Mouse (Mus musculus): ENCODE data around the gene Lgr4. TPM values are rescaled to one million over a fixed set of nuclear protein-coding genes. Genes with fewer than 3 reads are reported as not detected.
A peak's percentile ranks its signal among the peaks of the same experiment; 100 is the strongest.

Gene Lgr4
- total RNA-seq, 2 experiments from 2014 or later, result 22.1 to 23.0 TPM

DNA sequence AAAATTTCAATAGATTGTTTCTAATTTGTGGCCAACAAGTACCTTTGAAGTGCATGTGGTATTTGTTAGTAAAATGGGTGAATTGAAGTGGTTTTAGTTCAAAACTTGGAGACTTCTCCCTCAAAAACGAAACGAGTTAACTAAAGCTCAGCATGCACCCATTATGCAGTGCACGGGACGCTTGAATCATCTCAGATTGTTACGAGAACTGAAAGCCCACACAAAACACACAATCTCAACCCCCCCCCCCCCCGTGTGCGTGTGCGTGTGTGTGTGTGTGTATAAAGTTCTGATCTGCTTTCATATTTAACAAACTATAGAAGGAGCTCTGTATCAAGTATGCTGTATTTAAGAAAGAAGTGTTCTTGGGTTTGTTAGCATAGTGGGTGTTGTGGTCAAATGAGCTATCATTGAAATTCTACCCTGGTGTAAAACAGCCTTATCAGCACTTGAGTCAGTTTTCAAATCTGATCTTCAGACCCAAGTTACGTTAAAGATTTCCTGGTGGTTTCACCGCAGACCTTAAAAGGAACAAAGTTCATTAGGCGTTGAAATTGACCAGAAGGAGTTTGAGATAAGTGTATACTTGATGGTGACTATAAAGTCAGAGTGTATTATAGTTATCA lies 75.1 kb downstream of the Lgr4 start:
- intact Hi-C loops (cut with DNase I), result no loop called here
- no peak for DNase-seq (ENCODE audit: low spot score in 2 of 2)

DNA sequence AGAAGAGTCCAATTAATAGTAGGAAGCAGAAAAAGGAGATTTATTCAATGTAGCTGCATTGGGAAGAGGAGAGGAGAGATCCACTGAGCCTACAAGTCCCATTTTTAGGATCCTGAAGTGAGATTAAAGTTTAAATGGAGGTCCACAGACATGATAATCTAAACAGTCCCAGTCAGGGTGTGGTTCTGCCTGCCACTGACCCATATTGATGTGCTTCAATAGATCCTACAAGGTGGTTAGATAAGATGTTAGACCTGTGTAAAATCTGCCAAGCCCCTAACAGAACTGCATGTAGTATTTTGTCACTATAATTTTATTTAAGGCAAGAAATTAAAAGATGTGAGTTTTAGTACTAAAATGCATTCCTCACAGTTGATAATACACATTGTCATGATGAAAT lies 76.0 kb downstream of the Lgr4 start:
- intact Hi-C loops (cut with DNase I), result no loop called here
- DNase-seq (ENCODE audit: low spot score in 2 of 2), result no peak

DNA sequence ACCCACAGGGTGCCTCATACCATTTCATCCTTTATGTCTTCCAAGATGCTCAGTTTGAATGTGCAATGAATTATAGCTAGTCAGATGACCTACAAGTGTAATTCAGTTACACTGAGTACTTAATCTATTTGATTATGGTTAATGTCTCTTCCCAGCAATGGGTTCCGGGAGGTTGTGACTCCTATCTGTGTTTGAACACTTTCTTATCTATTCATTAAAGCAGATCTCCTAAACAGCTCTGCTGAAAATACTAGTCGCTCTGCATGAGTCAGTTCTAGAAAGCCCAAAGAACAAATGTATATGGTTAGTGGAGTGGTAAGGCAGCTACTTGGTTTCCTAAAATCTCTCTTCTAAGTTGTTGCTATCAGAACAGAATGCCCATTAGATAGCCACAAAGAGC lies 77.6 kb downstream of the Lgr4 start:
- DNase-seq (ENCODE audit: low spot score in 2 of 2), result no peak
- intact Hi-C loops (cut with DNase I), result loop anchor here (5.0 kb wide), 1 partner anchor 78 kb away; the partner anchor contains the start of gene Lgr4

DNA sequence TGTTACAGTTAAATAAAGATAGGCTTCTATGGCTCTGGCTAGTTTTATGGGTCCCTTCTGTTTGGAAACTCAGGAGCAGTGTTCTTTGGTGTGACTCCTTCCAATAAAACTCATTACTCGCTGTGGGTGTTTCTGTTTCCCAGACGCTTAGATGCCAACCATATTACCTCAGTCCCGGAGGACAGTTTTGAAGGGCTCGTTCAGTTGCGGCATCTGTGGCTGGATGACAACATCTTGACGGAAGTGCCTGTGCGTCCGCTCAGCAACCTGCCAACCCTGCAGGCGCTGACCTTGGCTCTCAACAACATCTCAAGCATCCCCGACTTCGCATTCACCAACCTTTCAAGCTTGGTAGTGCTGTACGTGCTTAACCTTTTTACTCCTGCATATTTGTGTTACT lies 79.0 kb downstream of the Lgr4 start:
- no peak for DNase-seq (ENCODE audit: low spot score in 2 of 2)
- intact Hi-C loops (cut with DNase I), result loop anchor here (5.0 kb wide), 1 partner anchor 79 kb away; the partner anchor contains the start of gene Lgr4

DNA sequence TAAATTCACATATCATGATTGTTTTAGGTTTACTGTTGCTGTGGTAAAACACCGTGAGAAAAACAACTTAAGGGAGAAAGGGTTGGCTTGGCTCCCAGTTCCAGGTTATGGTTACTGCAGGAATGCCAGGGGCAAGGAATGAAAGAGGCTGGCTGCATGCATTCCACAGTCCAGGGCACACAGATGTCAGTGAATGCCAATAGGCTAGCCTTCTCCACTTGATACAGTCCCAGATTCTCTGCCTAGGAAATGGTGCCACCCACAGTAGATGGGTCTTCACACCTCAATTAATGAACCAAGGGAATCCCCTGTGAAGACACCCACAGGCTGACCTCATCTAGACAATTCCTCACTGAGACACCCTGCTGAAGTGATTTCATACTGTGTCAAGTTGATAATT lies 87.2 kb downstream of the Lgr4 start:
- DNase-seq (ENCODE audit: low spot score in 2 of 2), result no peak
- intact Hi-C loops (cut with DNase I), result no loop called here

DNA sequence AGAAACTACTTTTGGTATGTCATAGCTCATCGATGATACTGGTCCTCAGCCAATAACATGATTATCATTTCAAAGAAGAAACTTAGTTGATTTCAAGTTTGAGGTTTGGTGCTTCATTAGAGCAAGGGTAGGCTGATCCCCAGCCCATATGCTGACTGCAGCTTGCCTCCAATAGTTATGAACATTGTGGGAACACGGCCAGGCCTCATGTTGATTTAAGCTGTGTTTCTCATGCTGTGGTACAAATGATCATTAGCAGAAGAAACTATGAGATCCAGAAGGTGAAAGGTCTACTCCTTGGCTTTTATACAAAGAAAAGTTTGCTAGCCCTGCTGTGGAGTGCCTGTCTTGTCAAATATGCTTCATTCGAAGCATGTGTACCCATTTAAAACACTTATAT lies 87.7 kb downstream of the Lgr4 start:
- intact Hi-C loops (cut with DNase I), result no loop called here
- no peak for DNase-seq (ENCODE audit: low spot score in 2 of 2)

DNA sequence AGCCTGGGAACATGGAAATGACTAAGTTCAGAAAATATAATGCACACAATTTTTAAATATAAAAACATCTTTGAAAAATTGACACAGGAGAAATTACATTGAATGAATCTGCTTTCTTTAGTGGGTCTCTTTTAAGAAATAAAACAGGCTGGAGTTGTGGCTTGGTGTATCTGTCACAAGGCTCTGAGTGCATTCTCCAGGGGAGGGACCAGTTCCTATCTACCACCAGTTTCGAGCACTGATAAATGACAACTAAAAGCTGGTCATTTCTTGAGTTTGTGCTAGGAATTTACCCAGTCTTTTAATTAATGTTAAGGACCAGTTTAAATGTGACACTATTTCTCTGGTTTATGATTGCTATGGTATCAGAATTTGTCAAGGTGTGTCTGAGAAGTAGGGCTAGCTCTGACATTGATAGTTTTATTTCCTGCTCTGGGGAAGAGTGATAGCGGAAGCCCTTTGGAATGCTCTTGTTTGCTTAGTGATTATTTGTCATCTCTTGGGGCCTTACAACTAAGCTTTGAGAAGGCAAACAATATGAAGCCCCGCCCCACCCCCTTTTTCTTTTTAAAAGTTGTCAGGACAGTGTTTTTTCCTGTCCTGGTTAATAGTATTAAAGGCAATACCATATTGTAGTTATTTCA lies 88.3 kb downstream of the Lgr4 start:
- intact Hi-C loops (cut with DNase I), result no loop called here
- DNase-seq (ENCODE audit: low spot score in 2 of 2), result no peak

DNA sequence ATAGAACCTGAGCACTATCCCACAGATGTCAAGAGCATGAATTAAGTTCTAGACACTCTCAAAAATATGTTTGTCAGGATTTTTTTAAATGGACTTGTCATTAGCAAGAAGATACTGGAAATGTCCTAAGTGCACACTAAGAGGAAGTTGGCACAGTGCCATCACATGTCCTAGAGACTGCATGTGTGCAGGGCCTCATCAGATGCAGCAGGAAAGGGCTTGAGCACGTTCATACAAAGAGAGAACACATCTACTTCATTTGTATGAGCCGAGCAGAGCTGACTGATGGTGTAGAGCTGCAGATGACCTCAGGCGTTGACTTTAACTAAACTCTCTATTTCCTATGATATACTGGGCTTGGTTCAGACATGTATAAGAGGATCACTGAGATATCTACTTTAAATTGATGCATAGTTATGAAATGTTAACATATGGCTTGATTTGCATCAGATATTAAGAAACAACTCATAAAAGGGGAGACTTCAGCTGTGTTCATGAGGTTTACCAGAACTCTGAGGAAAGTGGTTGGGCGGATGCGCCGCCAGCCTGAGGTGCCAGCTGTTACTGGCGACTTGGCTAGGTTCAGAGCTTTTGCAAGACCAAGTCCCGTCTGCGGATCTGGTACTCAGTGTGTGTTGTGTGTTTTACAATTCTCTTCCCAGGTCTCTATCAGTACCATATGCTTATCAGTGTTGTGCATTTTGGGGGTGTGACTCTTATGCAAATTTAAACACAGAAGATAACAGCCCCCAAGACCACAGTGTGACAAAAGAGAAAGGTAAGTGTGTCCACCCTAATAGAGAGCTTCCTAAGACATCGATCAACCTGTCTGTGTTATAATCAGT lies 90.2 kb downstream of the Lgr4 start:
- DNase-seq (ENCODE audit: low spot score in 2 of 2), result no peak
- intact Hi-C loops (cut with DNase I), result no loop called here

DNA sequence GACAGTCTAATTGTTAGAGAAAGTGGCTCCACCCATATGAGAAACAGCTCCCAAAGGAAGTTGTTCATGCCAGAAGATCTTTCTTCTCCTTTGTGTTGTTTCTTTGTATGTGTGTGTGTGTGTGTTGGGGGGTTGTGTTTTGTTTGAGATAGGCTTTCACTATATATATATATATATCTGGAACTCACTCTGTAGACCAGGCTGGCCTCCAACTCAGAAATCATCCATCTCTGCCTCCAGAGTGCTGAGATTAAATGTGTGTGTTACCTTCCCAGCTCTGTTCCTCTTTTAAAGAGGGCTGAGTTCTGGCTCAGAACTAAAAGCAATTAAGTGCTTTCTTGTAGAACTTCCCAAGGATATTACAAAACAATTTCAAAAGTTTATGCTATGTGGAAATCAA lies 92.0 kb downstream of the Lgr4 start:
- intact Hi-C loops (cut with DNase I), result no loop called here
- no peak for DNase-seq (ENCODE audit: low spot score in 2 of 2)

DNA sequence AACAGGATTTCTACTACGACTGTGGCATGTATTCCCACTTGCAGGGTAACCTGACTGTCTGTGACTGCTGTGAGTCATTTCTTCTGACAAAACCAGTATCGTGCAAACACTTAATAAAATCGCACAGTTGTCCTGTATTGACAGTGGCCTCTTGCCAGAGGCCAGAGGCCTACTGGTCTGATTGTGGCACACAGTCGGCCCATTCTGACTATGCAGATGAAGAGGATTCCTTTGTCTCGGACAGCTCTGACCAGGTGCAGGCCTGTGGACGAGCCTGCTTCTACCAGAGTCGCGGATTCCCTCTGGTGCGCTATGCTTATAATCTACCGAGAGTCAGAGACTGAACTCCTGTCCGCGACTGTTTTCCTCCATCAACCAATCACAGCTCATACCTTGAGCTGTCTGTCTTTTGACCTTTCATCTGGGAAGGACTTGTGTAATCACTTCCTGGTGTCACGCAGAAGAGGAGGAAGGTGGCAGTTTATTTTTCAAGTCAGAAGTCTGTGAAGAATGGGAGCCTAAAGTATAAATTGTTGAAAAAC lies 94.8 kb downstream of the Lgr4 start:
- no peak for DNase-seq (ENCODE audit: low spot score in 2 of 2)
- intact Hi-C loops (cut with DNase I), result no loop called here

DNA sequence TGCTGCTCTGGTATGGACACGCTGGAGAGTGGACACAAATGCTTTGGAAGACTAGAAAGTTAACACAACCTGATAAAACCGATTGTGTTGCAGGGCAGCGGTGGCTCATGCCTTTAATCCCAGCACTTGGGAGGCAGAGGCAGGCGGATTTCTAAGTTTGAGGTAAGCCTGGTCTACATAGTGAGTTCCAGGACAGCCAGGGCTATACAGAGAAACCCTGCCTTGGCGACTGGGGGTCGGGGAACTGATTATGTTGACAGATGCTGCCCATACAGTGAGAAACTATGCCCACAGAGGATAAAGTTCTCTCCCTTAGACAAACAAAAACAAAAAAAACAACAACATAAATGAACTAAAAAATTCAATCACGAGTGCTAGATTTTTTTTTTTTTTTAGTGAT lies 99.6 kb downstream of the Lgr4 start:
- intact Hi-C loops (cut with DNase I), result loop anchor here (5.0 kb wide), 2 partner anchors 100 to 185 kb away; partner anchors contain the start of gene Lgr4
- DNase-seq (ENCODE audit: low spot score in 2 of 2), result no peak

DNA sequence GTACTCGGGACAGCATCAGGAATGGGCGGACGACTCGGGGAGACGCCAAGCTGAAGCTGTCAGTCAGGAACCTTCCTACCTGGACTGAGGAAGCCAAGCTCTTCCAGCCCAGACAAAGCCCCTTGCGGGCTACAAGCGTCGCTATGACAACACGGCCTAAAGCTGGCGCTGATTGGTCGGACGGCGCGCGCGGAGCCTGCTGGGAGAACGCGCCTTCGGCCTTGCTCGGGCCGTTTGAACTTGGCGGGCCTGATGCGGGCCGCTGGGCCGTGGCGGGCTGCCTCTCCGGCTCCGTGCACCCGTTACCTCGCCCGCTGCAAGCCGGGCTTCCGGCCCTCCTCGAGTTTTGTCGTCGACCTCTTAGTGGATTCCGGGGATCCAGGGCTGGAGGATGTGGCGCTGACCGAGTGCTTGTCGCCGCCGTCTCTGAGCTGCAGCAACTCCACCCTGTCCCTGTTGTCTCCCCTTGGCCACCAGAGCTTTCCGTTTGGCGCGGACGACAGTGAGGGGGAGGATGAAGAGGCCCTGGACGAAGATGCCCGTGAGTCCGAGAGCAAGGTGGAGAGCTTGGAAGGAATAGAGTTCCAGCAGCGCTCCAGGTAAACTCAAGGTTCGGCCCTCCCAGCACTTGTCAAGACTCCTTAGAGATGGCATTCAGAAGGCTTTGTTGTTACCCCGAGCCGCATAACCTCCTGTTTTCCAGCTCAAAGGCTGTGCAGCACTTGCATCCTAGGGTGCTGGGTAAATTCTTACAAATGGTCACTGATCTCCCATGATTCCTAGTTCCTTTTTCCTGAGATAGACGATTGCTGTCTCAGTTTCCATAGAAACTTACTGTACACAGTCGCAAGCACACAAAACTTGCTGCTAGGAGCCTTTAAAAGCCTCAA lies 100.4 kb downstream of the Lgr4 start, which contains the start of gene Ccdc34:
TSS of gene Ccdc34 (plus strand) at position 202 of the 890 bp plus-strand sequence.
- intact Hi-C loops (cut with DNase I), result loop anchor here (5.0 kb wide), 2 partner anchors 101 to 184 kb away; partner anchors contain the start of gene Lgr4

DNA sequence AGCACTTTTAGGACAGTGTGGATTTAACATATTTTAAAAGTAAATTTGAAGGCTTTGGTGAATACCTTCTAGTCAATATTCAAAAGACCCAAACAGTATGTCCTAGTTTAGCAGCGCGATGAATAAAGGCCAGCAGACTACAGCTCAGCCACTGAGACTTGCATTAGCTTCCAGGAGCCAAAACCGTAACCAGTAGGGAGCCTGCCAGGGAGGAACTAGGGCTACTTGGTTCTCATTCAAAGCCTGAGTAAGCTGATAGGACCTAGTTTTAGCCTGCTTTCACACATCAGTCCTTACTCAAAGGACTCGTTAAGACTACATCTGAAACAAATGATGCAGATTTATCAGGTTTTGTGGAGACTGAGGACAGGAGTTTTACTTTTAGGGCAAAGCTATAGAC lies 102.2 kb downstream of the Lgr4 start:
- DNase-seq (ENCODE audit: low spot score in 2 of 2), result no peak
- intact Hi-C loops (cut with DNase I), result loop anchor here (5.0 kb wide), 2 partner anchors 102 to 183 kb away; partner anchors contain the start of gene Lgr4

More for the DNA sequence above, 100.4 kb downstream of the Lgr4 start, which contains the start of gene Ccdc34:
- peak; percentile 92 to 94 for DNase-seq (ENCODE audit: low spot score in 2 of 2)

DNA sequence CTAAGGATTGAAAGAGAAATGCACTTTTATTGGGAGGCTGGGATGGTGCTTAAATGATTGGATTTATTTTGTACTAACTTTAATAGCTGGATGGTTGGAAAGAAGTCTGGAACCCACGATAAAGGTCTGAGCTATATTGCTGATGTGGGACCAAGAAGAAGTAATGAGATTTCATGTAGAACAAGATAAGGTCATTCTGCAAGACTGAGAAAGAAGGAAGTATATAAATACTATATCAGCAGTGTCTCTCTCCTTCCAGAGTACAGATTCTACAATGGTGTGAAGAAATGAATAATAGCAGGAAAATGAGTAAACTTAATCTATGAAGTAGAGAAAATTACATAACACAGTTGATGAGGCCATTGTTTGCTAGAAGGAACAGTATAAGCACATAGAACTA lies 103.0 kb downstream of the Lgr4 start:
- intact Hi-C loops (cut with DNase I), result no loop called here
- DNase-seq (ENCODE audit: low spot score in 2 of 2), result no peak

DNA sequence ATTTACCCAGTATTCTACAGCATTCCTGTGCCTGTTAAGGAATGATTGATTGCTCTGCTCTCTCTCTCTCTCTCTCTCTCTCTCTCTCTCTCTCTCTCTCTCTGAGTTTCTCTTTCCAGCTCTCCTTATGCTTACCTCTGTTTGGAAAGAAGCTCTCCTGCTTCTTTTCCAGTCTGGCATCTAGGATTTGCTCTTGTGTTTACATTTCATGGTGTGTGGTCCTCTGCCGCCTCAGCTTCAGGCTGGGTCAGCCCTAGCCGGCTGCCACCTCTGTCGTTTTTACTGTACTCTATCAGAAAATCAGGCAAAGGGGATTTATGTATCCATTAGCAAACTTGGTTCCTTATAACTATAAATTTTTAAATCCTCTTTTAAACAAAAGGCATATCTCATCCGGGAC lies 118.8 kb downstream of the Lgr4 start:
- DNase-seq (ENCODE audit: low spot score in 2 of 2), result no peak
- intact Hi-C loops (cut with DNase I), result no loop called here

DNA sequence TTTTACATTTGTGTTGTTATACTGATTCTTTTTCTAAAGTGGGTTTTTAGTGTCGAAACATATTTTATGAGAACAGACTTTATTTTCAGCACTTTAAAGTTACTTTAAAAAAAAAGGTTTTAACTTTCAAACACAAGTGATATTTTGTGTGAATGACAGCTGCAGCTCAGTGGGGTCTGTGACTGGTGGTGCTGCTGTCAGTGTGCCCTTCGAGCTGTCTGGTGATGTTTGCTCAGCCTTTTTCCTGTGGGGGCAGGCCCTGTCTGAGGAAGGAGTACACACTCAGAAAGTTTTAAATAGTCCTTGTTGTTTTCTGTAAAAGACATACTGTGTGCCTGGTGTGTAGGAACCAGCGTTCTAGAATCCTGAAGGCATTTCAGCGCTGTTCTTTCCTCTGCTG lies 119.2 kb downstream of the Lgr4 start:
- no peak for DNase-seq (ENCODE audit: low spot score in 2 of 2)
- intact Hi-C loops (cut with DNase I), result no loop called here

DNA sequence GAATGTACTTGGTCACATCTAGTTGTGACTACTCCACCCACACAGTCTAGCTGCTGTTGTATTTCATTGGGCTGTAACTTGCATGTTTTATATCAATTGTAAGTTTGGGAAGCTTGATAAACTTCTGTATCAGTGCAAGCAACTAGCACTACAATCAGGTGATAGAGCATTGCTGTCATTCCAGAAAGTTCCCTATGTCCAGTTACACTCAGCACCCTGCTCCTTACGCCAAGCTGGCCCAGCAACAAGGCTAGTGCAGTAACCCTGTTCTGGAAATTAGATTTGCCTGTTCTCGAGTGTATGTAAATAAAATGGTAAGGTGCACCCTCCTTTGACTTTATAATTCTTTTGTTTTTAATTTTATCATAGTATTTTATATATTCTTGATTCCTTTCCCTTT lies 119.8 kb downstream of the Lgr4 start:
- intact Hi-C loops (cut with DNase I), result no loop called here
- no peak for DNase-seq (ENCODE audit: low spot score in 2 of 2)

DNA sequence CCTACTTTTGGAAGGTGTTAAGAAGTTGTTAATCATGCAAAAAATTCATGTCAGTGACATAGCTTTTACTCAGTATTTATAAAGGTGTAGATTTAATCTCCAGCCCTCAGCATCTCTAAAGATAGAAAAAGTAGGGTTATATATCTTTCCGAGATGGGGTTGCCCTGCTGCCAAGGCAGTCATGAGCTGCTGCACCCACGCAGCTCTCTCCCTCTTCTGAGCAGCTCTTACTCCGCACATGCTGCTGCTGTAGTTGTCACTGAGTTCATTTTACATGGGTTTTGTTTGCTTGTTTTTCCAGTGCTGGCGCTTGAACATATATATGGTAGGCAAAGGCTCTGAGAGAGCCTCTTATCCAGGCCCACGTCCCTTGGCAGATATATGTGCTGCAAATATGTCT lies 120.9 kb downstream of the Lgr4 start:
- DNase-seq (ENCODE audit: low spot score in 2 of 2), result peak; percentile 32 to 47
- intact Hi-C loops (cut with DNase I), result no loop called here

Measured in left cerebral cortex, postnatal 14 days (tissue).